Mouse (Mus musculus) liver, embryonic 16.5 days (tissue): Measurements from ENCODE around the gene Selenoi. TPM values are rescaled to one million over a fixed set of nuclear protein-coding genes. Genes with fewer than 3 reads are reported as not detected.
A peak's percentile ranks its signal among the peaks of the same experiment; 100 is the strongest.

ENCODE experiments used
- ATAC-seq: fragments of 200-750 bp; cut with Nextera tagmentation; 2 replicates; pipeline ENCODE4 v1.8.0; 2017; ENCODE audit warnings: low read depth, mild to moderate bottlenecking, moderate number of reproducible peaks, moderate library complexity
- H3K27ac ChIP-seq: fragments of 300-500 bp; sonication (generic); 2 replicates; pipeline ENCODE4 v1.5.1; 2014; ENCODE audit warnings: mild to moderate bottlenecking, low read length
- H3K27me3 ChIP-seq: fragments of 300-500 bp; sonication (generic); 2 replicates; pipeline ENCODE4 v1.6.1; 2014; ENCODE audit warnings: low read depth, low read length, mixed read lengths; ENCODE audit not compliant: control insufficient read depth, insufficient read depth
- H3K36me3 ChIP-seq: fragments of 300-500 bp; sonication (generic); 2 replicates; pipeline ENCODE4 v1.6.1; 2014; ENCODE audit warnings: mild to moderate bottlenecking; ENCODE audit not compliant: control insufficient read depth, insufficient read depth
- H3K4me1 ChIP-seq: fragments of 300-500 bp; sonication (generic); 2 replicates; pipeline ENCODE4 v1.6.1; 2014; ENCODE audit warnings: low read depth, low read length, mixed read lengths; ENCODE audit not compliant: control insufficient read depth
- H3K4me2 ChIP-seq: fragments of 300-500 bp; sonication (generic); 2 replicates; pipeline ENCODE4 v1.6.1; 2014; ENCODE audit warnings: low read depth, low read length, mixed read lengths
- H3K4me3 ChIP-seq: fragments of 300-500 bp; sonication (generic); 2 replicates; pipeline ENCODE4 v1.5.1; 2014; ENCODE audit warnings: low read depth, mild to moderate bottlenecking, low read length
- H3K9ac ChIP-seq: fragments of 300-500 bp; sonication (generic); 2 replicates; pipeline ENCODE4 v1.6.1; 2014; ENCODE audit warnings: low read depth, low read length
- H3K9me3 ChIP-seq: fragments of 300-500 bp; sonication (generic); replicated peaks from 2 replicates; pipeline ENCODE4 v1.6.1; 2016; ENCODE audit warnings: low read length; ENCODE audit not compliant: control insufficient read depth
- WGBS: fragments of 180-500 bp; shearing (Covaris S2); extraction: QIAGEN DNeasy Blood & Tissue Kit; methylation state at CpG from one replicate; pipeline ENCODE4 v1.1.7; 2014; ENCODE audit not compliant: insufficient replicate concordance; 5-methylcytosine and 5-hydroxymethylcytosine counted together
- polyA plus RNA-seq: library from polyadenylated mRNA; unstranded; fragments of >200 nt; fragmentation: Nextera tagmentation; extraction: Ambion mirVana; gene quantifications from 2 replicates; pipeline ENCODE4 v1.2.1, GENCODE M21; 2015

Selenoi gene
- 11.7 and 12.5 TPM in 2 replicates for polyA plus RNA-seq

GRCm38 (mm10) chr5:30232271-30232971, at the start of gene Selenoi:
Gene Selenoi (plus strand): TSS chr5:30232581.
- H3K4me3 ChIP-seq, result peak within 1 kb of the TSS; percentile 91
- WGBS, result under 1% methylated on average over 71 of the region's 71 CpGs
- H3K9me3 ChIP-seq, result no peaks in the 10 kb centered on the region
- H3K4me1 ChIP-seq, result peaks cover 37% of the 10 kb centered on the region
- peak; percentile 99 for ATAC-seq
- no peaks in the 10 kb centered on the region for H3K27me3 ChIP-seq
- peak within 1 kb of the TSS; percentile 91 for H3K27ac ChIP-seq
- peak within 1 kb of the TSS; percentile 74 for H3K4me2 ChIP-seq
- H3K9ac ChIP-seq, result peak within 1 kb of the TSS; percentile 84
- no peaks in the 10 kb centered on the region for H3K36me3 ChIP-seq

- peak; percentile 81 for ATAC-seq
- H3K27ac ChIP-seq, result peak overlapping the region; percentile 55
- 74% methylated on average over 12 of the region's 12 CpGs for WGBS
- no peak overlapping the region for H3K9ac ChIP-seq
- H3K36me3 ChIP-seq, result peaks cover 12% of the 10 kb centered on the region
- no peaks in the 10 kb centered on the region; the same call in 1 of the 2 replicates for H3K4me1 ChIP-seq
- no peak overlapping the region for H3K4me2 ChIP-seq
- no peak overlapping the region for H3K4me3 ChIP-seq
- H3K27me3 ChIP-seq, result no peaks in the 10 kb centered on the region
- H3K9me3 ChIP-seq, result no peaks in the 10 kb centered on the region
Observed at GRCm38 (mm10) chr5:30187687-30188485, 44.5 kb upstream of the Selenoi start.

GRCm38 (mm10) chr5:30192452-30192851, 39.9 kb upstream of the Selenoi start:
- peaks cover 4% of the 10 kb centered on the region for H3K36me3 ChIP-seq
- WGBS, result 61% methylated on average over 1 of the region's 1 CpGs
- no peak overlapping the region for H3K4me3 ChIP-seq
- H3K4me1 ChIP-seq, result no peaks in the 10 kb centered on the region; the same call in 1 of the 2 replicates
- no peak for ATAC-seq
- H3K9ac ChIP-seq, result no peak overlapping the region
- no peaks in the 10 kb centered on the region for H3K9me3 ChIP-seq
- no peaks in the 10 kb centered on the region for H3K27me3 ChIP-seq
- no peak overlapping the region for H3K4me2 ChIP-seq
- no peak overlapping the region for H3K27ac ChIP-seq

GRCm38 (mm10) chr5:30195340-30195739, 37.0 kb upstream of the Selenoi start:
- H3K4me1 ChIP-seq, result no peaks in the 10 kb centered on the region
- H3K27ac ChIP-seq, result no peak overlapping the region
- no peaks in the 10 kb centered on the region for H3K27me3 ChIP-seq
- no peak overlapping the region for H3K4me2 ChIP-seq
- H3K9ac ChIP-seq, result no peak overlapping the region
- no peaks in the 10 kb centered on the region for H3K9me3 ChIP-seq
- H3K4me3 ChIP-seq, result no peak overlapping the region
- H3K36me3 ChIP-seq, result no peaks in the 10 kb centered on the region
- ATAC-seq, result peak; percentile 61
- 63% methylated on average over 5 of the region's 5 CpGs for WGBS

- ATAC-seq, result no peak
- H3K9me3 ChIP-seq, result no peaks in the 10 kb centered on the region
- no peaks in the 10 kb centered on the region for H3K27me3 ChIP-seq
- no peak overlapping the region for H3K4me3 ChIP-seq
- 26% methylated on average over 7 of the region's 7 CpGs for WGBS
- H3K4me1 ChIP-seq, result no peaks in the 10 kb centered on the region
- H3K27ac ChIP-seq, result no peak overlapping the region
- no peaks in the 10 kb centered on the region for H3K36me3 ChIP-seq
- H3K4me2 ChIP-seq, result no peak overlapping the region
- H3K9ac ChIP-seq, result no peak overlapping the region
Observed at GRCm38 (mm10) chr5:30198257-30198656, 34.1 kb upstream of the Selenoi start.

- Histone ChIP-seq H3K4me2 (no peak overlapping the region), H3K4me3 (no peak overlapping the region), H3K27ac (no peak overlapping the region), H3K36me3 (no peaks in the 10 kb centered on the region), H3K4me1 (no peaks in the 10 kb centered on the region), H3K9ac (no peak overlapping the region), H3K9me3 (no peaks in the 10 kb centered on the region), H3K27me3 (no peaks in the 10 kb centered on the region)
- 0 out of 2 replicates have a peak, but pooled peaks have one; percentile 37 for ATAC-seq
- WGBS, result 36% methylated on average over 5 of the region's 5 CpGs
Observed at GRCm38 (mm10) chr5:30201521-30201920, 30.9 kb upstream of the Selenoi start.

GRCm38 (mm10) chr5:30202221-30202620, 30.2 kb upstream of the Selenoi start:
- 69% methylated on average over 7 of the region's 7 CpGs for WGBS
- H3K27me3 ChIP-seq, result no peaks in the 10 kb centered on the region
- H3K36me3 ChIP-seq, result no peaks in the 10 kb centered on the region
- H3K9ac ChIP-seq, result no peak overlapping the region
- no peak overlapping the region for H3K4me3 ChIP-seq
- no peak overlapping the region for H3K27ac ChIP-seq
- no peaks in the 10 kb centered on the region for H3K9me3 ChIP-seq
- no peak overlapping the region for H3K4me2 ChIP-seq
- no peak for ATAC-seq
- no peaks in the 10 kb centered on the region for H3K4me1 ChIP-seq

GRCm38 (mm10) chr5:30203216-30203885, 29.0 kb upstream of the Selenoi start:
- no peaks in the 10 kb centered on the region for H3K9me3 ChIP-seq
- no peaks in the 10 kb centered on the region for H3K4me1 ChIP-seq
- H3K36me3 ChIP-seq, result no peaks in the 10 kb centered on the region
- no peak overlapping the region for H3K4me2 ChIP-seq
- no peak overlapping the region for H3K9ac ChIP-seq
- H3K4me3 ChIP-seq, result no peak overlapping the region
- ATAC-seq, result no peak
- no peaks in the 10 kb centered on the region for H3K27me3 ChIP-seq
- no peak overlapping the region for H3K27ac ChIP-seq
- WGBS, result 52% methylated on average over 10 of the region's 10 CpGs
